Mouse (Mus musculus): ENCODE results near the gene Golga5. TPM values are rescaled to one million over a fixed set of nuclear protein-coding genes. Genes with fewer than 3 reads are reported as not detected.

Gene Golga5
- 10.4 and 11.3 TPM in 2 replicates for polyA plus RNA-seq (2012; rRNA removed)

GRCm38 (mm10) chr12:102468894-102469764 is at the start of gene Golga5:
TSS of gene Golga5 (plus strand) at chr12:102469135.

GRCm38 (mm10) chr12:102439632-102440023 is 29.3 kb upstream of the Golga5 start, which contains the start of gene Lgmn:
TSS of gene Lgmn (minus strand) at chr12:102439813.

Other genes starting within 250 kb of the Golga5 start
- gene Rin3, start 186.1 kb upstream of the Golga5 start, polyA plus RNA-seq (2012; rRNA removed) = 2.2 and 3.5 TPM in 2 replicates
- 34.2 and 41.3 TPM in 2 replicates for gene Lgmn, start 29.3 kb upstream of the Golga5 start, polyA plus RNA-seq (2012; rRNA removed)
- gene Chga, start 85.8 kb downstream of the Golga5 start, polyA plus RNA-seq (2012; rRNA removed) = 1.2 TPM in 2 replicates
- 2.1 and 2.2 TPM in 2 replicates for gene Itpk1, start 235.8 kb downstream of the Golga5 start, polyA plus RNA-seq (2012; rRNA removed)

All from liver, embryonic 14 days (tissue).